Mouse (Mus musculus) MEL (cell line): ENCODE results near the gene Gm10053. TPM values are rescaled to one million over a fixed set of nuclear protein-coding genes. Genes with fewer than 3 reads are reported as not detected.

Experiments used
- DNase-seq: peaks from one replicate; pipeline ENCODE4 v3.0.0; 2011; ENCODE audit warnings: low read depth, low spot score
- H3K27ac ChIP-seq: 2 replicates; pipeline ENCODE4 v1.5.1; 2012; ENCODE audit warnings: low read depth, mild to moderate bottlenecking, control low read depth, low read length, moderate library complexity; ENCODE audit not compliant: control insufficient read depth
- H3K27me3 ChIP-seq, 2 experiments: fragments of 150-350 bp in 1 of 2; sonication (generic) in 1 of 2; 2 replicates each; pipeline ENCODE4 v1.6.1; 2012; ENCODE audit warnings: low read length in 2 of 2, mild to moderate bottlenecking in 2 of 2, improper control_type of control experiment in 1 of 2, moderate library complexity in 1 of 2; ENCODE audit not compliant: insufficient read depth in 2 of 2, control insufficient read depth in 1 of 2
- H3K36me3 ChIP-seq, 2 experiments: 2 replicates each; pipeline ENCODE4 v1.6.1; 2012 to 2014; ENCODE audit warnings: low read length in 2 of 2, improper control_type of control experiment in 1 of 2, inconsistent platforms in 1 of 2, mild to moderate bottlenecking in 1 of 2; ENCODE audit not compliant: insufficient read depth in 2 of 2, control insufficient read depth in 1 of 2
- H3K4me1 ChIP-seq, 2 experiments: fragments of 150-350 bp in 1 of 2; sonication (generic) in 1 of 2; 2 replicates each; pipeline ENCODE4 v1.6.1; 2012; ENCODE audit warnings: low read length in 2 of 2, improper control_type of control experiment in 1 of 2, mild to moderate bottlenecking in 1 of 2; ENCODE audit not compliant: insufficient read depth in 2 of 2, control insufficient read depth in 1 of 2
- H3K4me3 ChIP-seq, 2 experiments: fragments of 150-350 bp in 1 of 2; sonication (generic) in 1 of 2; 2 replicates each; pipeline ENCODE4 v1.5.1; 2012; ENCODE audit warnings: low read depth in 2 of 2, low read length in 2 of 2, mild to moderate bottlenecking in 2 of 2, moderate library complexity in 2 of 2, control low read depth in 1 of 2, improper control_type of control experiment in 1 of 2; ENCODE audit not compliant: control insufficient read depth in 1 of 2, insufficient read depth in 1 of 2
- H3K79me2 ChIP-seq: 2 replicates; pipeline ENCODE4 v1.6.1; 2012; ENCODE audit warnings: mild to moderate bottlenecking, low read length, moderate library complexity; ENCODE audit not compliant: control insufficient read depth, poor library complexity, insufficient read depth
- H3K9ac ChIP-seq: 2 replicates; pipeline ENCODE4 v1.6.1; 2012; ENCODE audit warnings: low read depth, mild to moderate bottlenecking, control low read depth, low read length, moderate library complexity; ENCODE audit not compliant: control insufficient read depth, poor library complexity, severe bottlenecking
- H3K9me3 ChIP-seq: fragments of 150-350 bp; sonication (generic); replicated peaks from 2 replicates; pipeline ENCODE4 v1.6.1; 2012; ENCODE audit warnings: mild to moderate bottlenecking, low read length, improper control_type of control experiment, moderate library complexity; ENCODE audit not compliant: insufficient read depth
- BHLHE40 ChIP-seq: IDR thresholded peaks from 2 replicates; pipeline ENCODE4 v1.6.1; 2012; ENCODE audit warnings: low read depth, mild to moderate bottlenecking, inconsistent platforms, low read length, improper control_type of control experiment, borderline replicate concordance
- CHD1 ChIP-seq: IDR thresholded peaks from 2 replicates; pipeline ENCODE4 v1.6.1; 2012; ENCODE audit warnings: low read depth, mild to moderate bottlenecking, inconsistent platforms, low read length, improper control_type of control experiment
- CHD2 ChIP-seq: IDR thresholded peaks from 2 replicates; pipeline ENCODE4 v1.6.1; 2011; ENCODE audit warnings: low read length, improper control_type of control experiment
- CTCF ChIP-seq, 3 experiments: IDR thresholded peaks in 2 of 3; conservative IDR thresholded peaks in 1 of 3; 2 replicates each; pipeline ENCODE4 v1.5.1; 2011 to 2012; ENCODE audit warnings: low read length in 3 of 3, low read depth in 2 of 3, mild to moderate bottlenecking in 2 of 3, improper control_type of control experiment in 1 of 3, inconsistent platforms in 1 of 3, mixed read lengths in 1 of 3, moderate library complexity in 1 of 3; ENCODE audit not compliant: control insufficient read depth in 1 of 3, insufficient read depth in 1 of 3, poor library complexity in 1 of 3, severe bottlenecking in 1 of 3
- E2F4 ChIP-seq: IDR thresholded peaks from 2 replicates; pipeline ENCODE4 v1.6.1; 2011; ENCODE audit warnings: low read depth, low read length, improper control_type of control experiment, borderline replicate concordance
- ELF1 ChIP-seq: IDR thresholded peaks from 2 replicates; pipeline ENCODE4 v1.6.1; 2014; ENCODE audit warnings: low read depth, mild to moderate bottlenecking, inconsistent platforms, low read length, improper control_type of control experiment, moderate library complexity
- EP300 ChIP-seq, 2 experiments: IDR thresholded peaks; 2 replicates each; pipeline ENCODE4 v1.6.1; 2011; ENCODE audit warnings: improper control_type of control experiment in 2 of 2, low read length in 2 of 2, low read depth in 1 of 2, mild to moderate bottlenecking in 1 of 2
- ETS1 ChIP-seq: IDR thresholded peaks from 2 replicates; pipeline ENCODE4 v1.6.1; 2012; ENCODE audit warnings: low read depth, mild to moderate bottlenecking, inconsistent platforms, low read length, improper control_type of control experiment, moderate library complexity
- HCFC1 ChIP-seq: IDR thresholded peaks from 2 replicates; pipeline ENCODE4 v1.6.1; 2012; ENCODE audit warnings: low read depth, mild to moderate bottlenecking, inconsistent platforms, low read length, improper control_type of control experiment, moderate library complexity
- JUND ChIP-seq: IDR thresholded peaks from 2 replicates; pipeline ENCODE4 v1.6.1; 2011; ENCODE audit warnings: low read depth, mild to moderate bottlenecking, improper control_type of control experiment, low read length
- KAT2A ChIP-seq: conservative IDR thresholded peaks from 2 replicates; pipeline ENCODE4 v1.6.1; 2012; ENCODE audit warnings: low read depth, low read length, improper control_type of control experiment, inconsistent platforms
- MAFK ChIP-seq: IDR thresholded peaks from 2 replicates; pipeline ENCODE4 v1.6.1; 2011; ENCODE audit warnings: low read depth, mild to moderate bottlenecking, low read length, improper control_type of control experiment, borderline replicate concordance
- MAX ChIP-seq: IDR thresholded peaks from 2 replicates; pipeline ENCODE4 v1.6.1; 2011; ENCODE audit warnings: low read length, improper control_type of control experiment
- MAZ ChIP-seq: IDR thresholded peaks from 2 replicates; pipeline ENCODE4 v1.6.1; 2012; ENCODE audit warnings: low read depth, mild to moderate bottlenecking, inconsistent platforms, low read length, improper control_type of control experiment
- MEF2A ChIP-seq: IDR thresholded peaks from 2 replicates; pipeline ENCODE4 v1.6.1; 2014; ENCODE audit warnings: low read depth, mild to moderate bottlenecking, inconsistent platforms, low read length, improper control_type of control experiment; ENCODE audit not compliant: poor library complexity, insufficient replicate concordance, severe bottlenecking; ENCODE audit errors: extremely low read depth
- MYB ChIP-seq: IDR thresholded peaks from 2 replicates; pipeline ENCODE4 v1.6.1; 2011; ENCODE audit warnings: mild to moderate bottlenecking, low read depth, low read length, improper control_type of control experiment
- NELFE ChIP-seq: IDR thresholded peaks from 2 replicates; pipeline ENCODE4 v1.6.1; 2011; ENCODE audit warnings: low read depth, low read length, improper control_type of control experiment
- NRF1 ChIP-seq: IDR thresholded peaks from 2 replicates; pipeline ENCODE4 v1.6.1; 2014; ENCODE audit warnings: low read depth, mild to moderate bottlenecking, inconsistent platforms, low read length, improper control_type of control experiment, moderate library complexity; ENCODE audit not compliant: poor library complexity, insufficient read depth, severe bottlenecking
- POLR2A ChIP-seq, 2 experiments: IDR thresholded peaks; 2 replicates each; pipeline ENCODE4 v1.6.1; 2011 to 2012; ENCODE audit warnings: low read length in 2 of 2, mild to moderate bottlenecking in 2 of 2, control low read depth in 1 of 2, improper control_type of control experiment in 1 of 2, low read depth in 1 of 2, moderate library complexity in 1 of 2; ENCODE audit not compliant: control insufficient read depth in 1 of 2, insufficient read depth in 1 of 2, poor library complexity in 1 of 2
- POLR2AphosphoS2 ChIP-seq: IDR thresholded peaks from 2 replicates; pipeline ENCODE4 v1.6.1; 2011; ENCODE audit warnings: low read length, improper control_type of control experiment
- TAL1 ChIP-seq: IDR thresholded peaks from 2 replicates; pipeline ENCODE4 v1.6.1; 2012; ENCODE audit warnings: mild to moderate bottlenecking, inconsistent platforms, low read length, moderate library complexity, mixed read lengths
- UBTF ChIP-seq: IDR thresholded peaks from 2 replicates; pipeline ENCODE4 v1.6.1; 2012; ENCODE audit warnings: low read depth, mild to moderate bottlenecking, inconsistent platforms, low read length, improper control_type of control experiment, moderate library complexity, borderline replicate concordance; ENCODE audit not compliant: insufficient read depth
- USF2 ChIP-seq, 2 experiments: IDR thresholded peaks; 2 replicates each; pipeline ENCODE4 v1.6.1; 2011 to 2012; ENCODE audit warnings: improper control_type of control experiment in 2 of 2, low read length in 2 of 2, borderline replicate concordance in 1 of 2, inconsistent platforms in 1 of 2, low read depth in 1 of 2, mild to moderate bottlenecking in 1 of 2; ENCODE audit not compliant: insufficient read depth in 1 of 2
- ZC3H11A ChIP-seq: IDR thresholded peaks from 2 replicates; pipeline ENCODE4 v1.6.1; 2012; ENCODE audit warnings: low read depth, mild to moderate bottlenecking, inconsistent platforms, low read length, improper control_type of control experiment
- ZKSCAN1 ChIP-seq: IDR thresholded peaks from 2 replicates; pipeline ENCODE4 v1.6.1; 2012; ENCODE audit warnings: low read depth, mild to moderate bottlenecking, inconsistent platforms, low read length, improper control_type of control experiment, moderate library complexity
- polyA plus RNA-seq, 2 experiments: library from polyadenylated mRNA; stranded (reverse) in 1 of 2; unstranded in 1 of 2; fragments of >175 nt in 1 of 2; fragments of >200 nt in 1 of 2; gene quantifications; 2 replicates each; pipeline versions ENCODE4 v1.2.1 to v1.2.4; 2012; ENCODE audit warnings: low replicate concordance in 2 of 2, low read depth in 1 of 2; ENCODE audit not compliant: insufficient read length in 2 of 2, insufficient read depth in 1 of 2, missing spikeins in 1 of 2
- total RNA-seq: library from RNA; depleted of rRNA; stranded (reverse); fragments of 300-350 nt; gene quantifications from 2 replicates; pipeline ENCODE4 v1.2.3, GENCODE M21; 2012

Gene Gm10053
- total and polyA plus RNA-seq, 3 experiments = 173 to 277 TPM; not detected in 1

DNA sequence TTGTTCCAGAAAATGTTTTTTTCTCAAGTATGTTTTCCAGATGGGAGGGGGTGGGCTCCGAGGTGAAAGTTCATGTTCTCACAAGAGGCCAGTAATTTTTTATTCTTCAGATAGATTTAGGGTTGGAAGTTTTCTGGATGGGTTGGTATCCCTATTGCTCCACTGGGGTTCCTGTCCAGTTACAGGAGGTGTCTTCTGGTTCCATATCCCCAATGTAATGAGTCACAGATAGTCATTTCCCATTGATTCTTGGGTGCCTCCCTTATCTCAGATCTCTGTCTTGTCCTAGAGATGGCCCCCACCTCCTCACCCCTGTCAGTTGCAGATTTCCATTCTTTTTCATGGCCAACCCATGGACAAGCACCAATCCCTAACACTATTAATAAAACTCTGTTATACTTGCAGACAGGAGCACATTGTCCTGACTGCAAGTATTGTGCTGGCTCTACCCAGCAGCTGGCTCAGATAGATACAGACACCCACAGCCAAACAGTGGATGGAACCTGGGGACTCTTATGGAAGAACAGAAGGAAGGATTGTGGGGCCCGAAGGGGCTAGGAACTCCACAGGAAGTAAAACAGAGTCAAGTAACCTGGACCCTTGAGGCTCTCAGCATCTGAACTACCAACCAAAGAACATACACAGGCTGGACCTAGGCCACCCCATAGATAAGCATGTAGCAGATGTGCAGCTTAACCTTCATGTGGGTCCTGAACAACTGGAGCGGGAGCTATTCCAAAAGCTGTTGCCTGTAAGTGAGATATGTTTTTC lies 33.1 kb downstream of the Gm10053 start:
- no peaks in the 10 kb centered on the region for H3K27me3 ChIP-seq
- H3K79me2 ChIP-seq = no peaks in the 10 kb centered on the region
- H3K4me3 ChIP-seq = no peak overlapping the region
- H3K4me1 ChIP-seq = no peaks in the 10 kb centered on the region
- no peak for DNase-seq
- H3K36me3 ChIP-seq = no peaks in the 10 kb centered on the region
- H3K27ac ChIP-seq = no peak overlapping the region
- H3K9me3 ChIP-seq = no peaks in the 10 kb centered on the region
- no peak for TF ChIP-seq JUND
- no peak for TF ChIP-seq ETS1
- TF ChIP-seq TAL1 = no peak
- TF ChIP-seq MYB = no peak
- TF ChIP-seq KAT2A = no peak
- no peak for TF ChIP-seq MAX
- no peak for TF ChIP-seq MEF2A
- TF ChIP-seq CHD2 = no peak
- TF ChIP-seq UBTF = no peak
- no peak for TF ChIP-seq EP300 (IDR thresholded peaks at IDR 0.05; ENCODE audit: low read depth in 1 of 2, low read length in 2 of 2)
- no peak for TF ChIP-seq CTCF (IDR thresholded peaks at IDR 0.05 in 2 of 3, conservative IDR thresholded peaks at IDR 0.05 in 1 of 3; ENCODE audit: control insufficient read depth in 1 of 3, insufficient read depth in 1 of 3, low read depth in 2 of 3, low read length in 3 of 3, poor library complexity in 1 of 3, severe bottlenecking in 1 of 3)
- no peak for TF ChIP-seq E2F4
- no peak for TF ChIP-seq BHLHE40
- no peak for TF ChIP-seq NRF1
- no peak for TF ChIP-seq MAZ
- no peak for TF ChIP-seq ZC3H11A
- H3K9ac ChIP-seq = no peak overlapping the region

DNA sequence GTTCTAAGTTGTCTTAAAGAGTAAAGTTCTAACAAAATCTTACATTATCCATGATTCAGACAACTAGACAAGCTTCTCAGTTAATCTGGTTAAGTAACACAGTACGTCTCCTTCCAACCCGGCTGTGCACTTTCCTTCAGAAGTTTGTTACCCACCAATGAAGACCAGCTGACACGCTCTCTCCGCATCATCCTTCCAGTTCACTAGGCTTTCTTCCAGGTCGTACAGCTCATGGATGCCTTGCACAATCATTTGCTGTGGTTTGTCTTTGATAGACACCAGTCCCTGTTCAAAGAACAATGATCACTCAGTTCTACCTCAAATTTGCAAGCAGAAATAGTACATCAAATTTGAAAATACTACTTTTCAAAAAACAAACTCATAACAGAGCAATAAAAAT lies 45.4 kb downstream of the Gm10053 start:
- Histone ChIP-seq H3K4me1 (no peaks in the 10 kb centered on the region), H3K27me3 (no peaks in the 10 kb centered on the region), H3K36me3 (peaks cover 0 to 13% of the 10 kb centered on the region in 2 experiments; a peak in 2 of 4 replicates), H3K27ac (no peak overlapping the region), H3K4me3 (no peak overlapping the region)
- DNase-seq = no peak
- TF ChIP-seq TAL1 = no peak
- TF ChIP-seq MAFK = no peak
- TF ChIP-seq NRF1 = no peak
- TF ChIP-seq NELFE = no peak
- TF ChIP-seq HCFC1 = no peak
- TF ChIP-seq CTCF (IDR thresholded peaks at IDR 0.05 in 2 of 3, conservative IDR thresholded peaks at IDR 0.05 in 1 of 3; ENCODE audit: control insufficient read depth in 1 of 3, insufficient read depth in 1 of 3, low read depth in 2 of 3, low read length in 3 of 3, poor library complexity in 1 of 3, severe bottlenecking in 1 of 3) = no peak
- no peak for TF ChIP-seq CHD1
- TF ChIP-seq ELF1 = no peak
- TF ChIP-seq KAT2A = no peak
- TF ChIP-seq ZKSCAN1 = no peak
- TF ChIP-seq POLR2A (IDR thresholded peaks at IDR 0.05; ENCODE audit: control insufficient read depth in 1 of 2, insufficient read depth in 1 of 2, low read depth in 1 of 2, low read length in 2 of 2, poor library complexity in 1 of 2) = no peak
- no peak for TF ChIP-seq USF2 (IDR thresholded peaks at IDR 0.05; ENCODE audit: borderline replicate concordance in 1 of 2, insufficient read depth in 1 of 2, low read depth in 1 of 2, low read length in 2 of 2)
- no peak for TF ChIP-seq MYB
- no peak for TF ChIP-seq ZC3H11A
- TF ChIP-seq POLR2AphosphoS2 = no peak
- TF ChIP-seq, all 39 proteins: peak for 0
- Histone ChIP-seq H3K9me3 (no peaks in the 10 kb centered on the region), H3K79me2 (no peaks in the 10 kb centered on the region), H3K9ac (no peak overlapping the region)
